Mouse (Mus musculus): ENCODE data around the gene Hoxa1. TPM values are rescaled to one million over a fixed set of nuclear protein-coding genes. Genes with fewer than 3 reads are reported as not detected.

Gene Hoxa1
- total RNA-seq, 1 experiment from 2014 or later, result 0.76 TPM

DNA sequence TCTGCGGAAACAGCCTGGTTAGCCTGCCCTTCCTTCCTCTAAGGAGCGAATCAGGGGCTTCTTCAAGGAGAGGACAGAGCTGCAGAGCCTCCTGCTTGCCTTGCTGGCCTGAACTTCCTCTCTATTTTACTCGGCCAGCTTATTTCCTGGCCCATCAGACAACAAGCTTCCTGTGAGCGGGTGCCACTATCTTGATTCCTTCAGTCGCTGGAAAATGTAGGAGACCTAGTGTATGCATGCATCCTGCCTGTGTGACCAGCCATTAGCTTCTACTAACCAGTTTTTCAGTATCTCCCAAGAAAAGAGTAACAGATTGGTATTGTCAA, 12.7 kb upstream of the Hoxa1 start:
- DNase-seq, result no peak

DNA sequence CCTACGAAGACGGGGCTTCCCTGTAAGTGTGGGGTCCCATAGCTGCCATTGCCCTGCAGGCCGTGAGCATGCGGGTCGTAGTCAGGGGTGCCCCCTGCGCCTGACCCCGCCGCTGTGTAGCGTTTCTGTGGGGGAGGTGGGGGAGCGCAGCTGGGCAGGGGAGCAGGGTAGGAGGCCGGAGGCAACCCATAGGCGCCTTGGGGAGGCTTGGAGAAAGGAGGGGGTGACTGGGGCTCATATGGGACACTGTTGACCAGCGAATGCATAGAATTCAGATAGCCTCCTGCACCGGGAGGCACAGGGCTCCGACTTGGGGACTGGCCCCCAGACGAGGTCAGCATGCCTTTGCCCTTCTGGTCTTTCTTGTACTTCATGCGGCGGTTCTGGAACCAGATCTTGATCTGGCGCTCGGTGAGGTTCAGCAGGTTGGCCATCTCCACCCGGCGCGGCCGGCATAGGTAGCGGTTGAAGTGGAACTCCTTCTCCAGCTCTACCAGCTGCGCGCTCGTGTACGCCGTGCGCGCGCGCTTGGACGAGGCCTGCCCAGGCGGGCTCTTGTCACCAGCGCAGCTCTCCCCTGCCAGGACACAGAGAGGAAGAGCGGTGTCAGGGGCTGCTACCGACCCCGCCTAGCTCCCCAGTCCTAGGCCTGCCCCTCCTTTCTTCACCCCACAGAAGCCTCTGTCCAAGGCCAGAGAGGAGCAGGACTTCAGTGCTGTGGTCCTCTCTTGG, 12.2 kb upstream of the Hoxa1 start:
- DNase-seq, result peak; percentile 48

DNA sequence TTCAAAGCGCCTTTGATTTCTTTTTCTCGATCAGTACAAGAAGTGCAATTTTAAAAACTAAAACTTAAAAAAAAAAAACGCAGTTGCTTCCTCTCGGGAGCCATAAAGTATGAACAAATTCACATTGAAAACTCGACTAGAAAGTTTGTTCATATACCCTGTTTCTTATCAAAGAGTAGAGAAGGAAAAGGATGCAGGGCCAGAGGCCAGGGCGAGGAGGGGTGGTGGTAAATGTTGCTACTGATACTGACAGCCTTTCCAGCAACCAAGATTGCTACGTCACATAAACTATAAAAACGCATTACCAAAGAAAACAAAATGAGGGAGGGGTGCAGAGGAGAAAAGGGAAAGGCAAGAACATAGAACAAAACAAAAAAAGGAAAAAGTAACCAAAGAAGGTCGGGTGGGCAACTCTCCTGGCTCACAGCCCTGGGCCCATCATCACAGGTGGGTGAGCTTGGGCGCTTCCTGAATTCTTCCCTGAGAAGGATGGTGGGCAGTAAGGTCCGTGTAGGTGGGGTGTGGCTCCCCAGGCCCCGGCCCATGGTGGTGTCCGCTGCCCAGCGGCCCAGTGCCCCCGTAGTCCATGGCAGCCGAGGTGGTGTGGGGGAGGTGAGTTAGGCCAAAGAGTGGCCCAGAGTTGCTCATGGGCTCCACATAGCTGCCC, 11.5 kb upstream of the Hoxa1 start:
- DNase-seq, result no peak

DNA sequence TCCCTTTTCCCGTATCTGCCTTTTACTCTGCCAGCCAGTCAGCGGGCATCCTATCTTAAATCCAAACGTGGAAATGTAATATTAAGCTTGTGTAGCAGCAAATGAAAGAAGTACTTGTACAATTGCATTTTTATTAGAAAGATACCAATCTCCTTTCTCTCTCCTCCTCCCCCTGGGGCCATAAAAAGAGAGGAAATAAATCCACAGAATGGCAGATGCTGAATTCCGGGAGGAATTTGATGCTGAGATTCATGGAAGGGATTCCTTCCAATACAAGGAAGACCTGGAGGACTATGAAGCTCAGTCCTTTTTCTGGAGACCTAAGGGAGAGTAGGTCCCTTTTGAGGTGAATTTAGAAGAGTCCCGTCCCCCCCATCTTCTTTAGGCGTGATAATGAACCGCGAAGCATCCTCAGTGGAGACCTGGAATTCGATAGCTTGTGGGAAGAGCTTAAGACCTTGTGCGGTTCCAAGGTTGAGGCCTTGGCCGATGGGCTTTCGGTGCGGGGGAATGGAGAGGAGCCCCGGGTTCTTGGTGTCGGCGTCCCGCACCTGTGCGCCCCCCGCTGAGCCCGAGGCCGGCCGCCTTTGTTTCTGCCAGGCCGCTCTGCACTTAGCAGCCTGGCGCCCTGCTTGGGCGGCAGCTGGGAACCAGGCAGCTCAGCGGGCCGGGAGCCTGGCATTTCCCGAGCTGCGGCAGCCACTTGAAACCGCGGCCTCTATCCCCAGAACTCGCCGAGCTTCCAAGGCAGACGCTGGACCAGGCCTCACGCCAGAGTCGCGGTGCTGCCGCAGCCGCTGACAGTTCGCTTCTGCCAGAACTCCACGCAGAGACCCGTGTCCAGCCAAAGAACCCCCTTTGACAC, 10.3 kb upstream of the Hoxa1 start:
- peak; percentile 57 for DNase-seq

GRCm38 (mm10) chr6:52167736-52168161, 9.6 kb upstream of the Hoxa1 start:
- DNase-seq, result no peak

GRCm38 (mm10) chr6:52167176-52167575, 9.1 kb upstream of the Hoxa1 start:
- DNase-seq, result no peak

GRCm38 (mm10) chr6:52166431-52167077, 8.4 kb upstream of the Hoxa1 start:
- DNase-seq, result no peak

GRCm38 (mm10) chr6:52165441-52166370, 7.6 kb upstream of the Hoxa1 start:
- peak; percentile 56 for DNase-seq

GRCm38 (mm10) chr6:52164626-52165440, 6.7 kb upstream of the Hoxa1 start, which contains the start of gene Hoxa2:
TSS of gene Hoxa2 (minus strand) at chr6:52164831.
- DNase-seq, result peak; percentile 45

GRCm38 (mm10) chr6:52164051-52164625, 6.0 kb upstream of the Hoxa1 start:
- DNase-seq, result peak; percentile 36

- DNase-seq, result no peak
Measured at GRCm38 (mm10) chr6:52163366-52164031, 5.4 kb upstream of the Hoxa1 start.

DNA sequence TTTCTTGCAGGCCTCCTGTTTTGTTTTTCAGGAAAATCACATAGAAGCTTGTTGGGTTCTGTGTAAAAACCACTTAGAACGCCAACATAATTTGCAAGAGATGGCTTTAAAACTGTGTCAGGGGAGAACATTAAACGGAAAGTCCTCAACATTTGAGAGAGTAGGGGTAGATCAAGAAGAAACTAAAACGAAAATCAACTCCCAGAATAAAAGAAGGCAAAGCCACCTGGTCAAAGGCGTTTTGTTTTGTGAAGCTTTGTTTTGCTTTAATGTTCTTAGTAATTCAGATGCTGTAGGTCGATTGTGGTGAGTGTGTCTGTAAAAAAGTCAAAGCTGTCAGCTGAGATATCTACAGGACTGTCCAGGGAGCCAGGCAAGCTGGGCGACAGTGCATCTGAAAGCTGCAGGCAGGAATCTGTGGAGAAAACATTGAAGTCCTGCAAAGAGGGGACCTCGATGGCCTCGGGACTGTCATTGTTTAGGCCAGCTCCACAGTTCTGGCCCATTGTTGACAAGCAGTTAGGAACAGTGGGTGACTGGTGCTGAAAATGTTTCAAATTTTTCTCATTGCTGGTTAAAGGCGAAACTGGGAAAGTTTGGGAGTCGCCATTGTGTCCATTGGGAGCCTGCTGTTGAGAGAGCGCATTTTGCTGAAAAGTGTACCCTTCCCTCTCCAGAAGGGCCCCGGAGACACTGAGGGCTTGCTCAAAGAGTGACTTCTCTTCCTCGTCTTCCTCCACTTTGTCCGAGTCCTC, 4.7 kb upstream of the Hoxa1 start:
- no peak for DNase-seq

DNA sequence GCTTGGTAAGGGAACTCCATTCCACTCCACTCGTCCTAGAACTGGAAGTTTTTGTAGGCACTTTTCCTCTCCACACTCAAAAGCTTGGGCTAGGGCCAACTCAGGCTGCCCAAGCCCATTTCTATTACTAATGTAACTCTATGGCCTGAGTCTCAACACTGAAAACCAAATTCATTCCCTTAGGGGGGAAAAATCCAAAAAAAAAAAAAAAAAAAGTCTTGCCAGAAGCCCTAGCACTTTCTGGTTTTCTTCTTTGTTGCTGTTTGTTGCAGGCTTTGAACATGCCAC, 3.9 kb upstream of the Hoxa1 start:
- DNase-seq, result no peak

GRCm38 (mm10) chr6:52161336-52162092, 3.4 kb upstream of the Hoxa1 start:
- DNase-seq, result no peak

DNA sequence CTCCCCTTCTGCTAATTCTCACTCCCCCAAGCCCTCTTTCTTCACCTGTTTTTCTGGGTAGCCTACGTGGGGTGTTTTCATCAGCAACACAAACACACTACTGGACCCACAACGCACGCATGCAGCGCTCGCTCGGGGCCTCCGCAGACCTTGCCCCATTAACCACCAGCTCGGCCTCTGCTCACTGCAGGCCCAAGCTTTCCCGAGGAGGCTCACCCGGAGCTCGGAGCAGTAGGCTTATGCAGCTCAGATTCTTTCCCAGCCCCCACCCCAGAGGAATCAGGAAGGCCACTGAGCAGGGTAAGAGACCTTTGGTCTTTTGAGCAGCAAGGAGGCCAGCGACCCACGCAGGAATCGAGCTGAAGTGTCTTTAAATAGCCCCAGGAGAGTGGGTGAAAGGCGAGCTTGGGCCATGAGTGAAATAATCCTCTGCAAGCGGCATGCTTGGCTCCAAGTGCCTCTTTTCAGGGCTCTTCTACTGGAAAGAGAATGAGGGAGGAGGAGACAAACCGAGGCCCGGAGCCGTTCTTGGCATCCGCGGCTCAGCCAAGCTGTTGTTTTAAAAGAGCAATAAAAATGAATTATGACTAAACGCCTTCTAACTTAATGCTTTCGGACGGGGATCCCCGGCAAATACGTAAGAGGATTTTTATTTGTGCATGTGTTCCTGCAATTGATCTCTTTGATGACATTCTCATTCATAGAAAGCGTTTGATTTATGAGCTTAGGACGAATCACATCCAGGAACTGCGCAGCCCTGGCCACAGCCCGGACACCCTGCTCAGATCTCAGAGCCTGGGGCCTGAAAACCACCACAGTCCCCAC, 2.6 kb upstream of the Hoxa1 start:
- peak; percentile 52 for DNase-seq

DNA sequence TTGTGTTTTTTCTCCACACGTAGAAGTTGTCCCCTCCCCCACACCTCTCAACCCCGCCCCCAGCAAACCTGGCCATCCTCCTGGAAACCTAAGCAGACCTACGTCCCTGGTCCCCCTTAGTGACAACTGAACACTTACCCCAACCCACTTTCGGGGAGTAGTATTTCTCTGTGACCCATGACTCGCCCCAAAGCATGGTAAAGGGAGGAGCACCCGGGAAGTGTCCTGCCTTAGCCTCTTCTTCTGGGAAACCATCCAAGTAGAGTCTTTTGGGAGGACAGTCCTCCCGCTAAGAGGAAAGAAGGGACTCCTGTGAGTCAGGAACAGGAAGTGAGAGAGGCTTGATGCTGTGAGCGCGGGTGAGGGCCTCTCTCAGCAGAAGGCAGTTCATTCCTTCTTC, 1.9 kb upstream of the Hoxa1 start:
- no peak for DNase-seq

- peak; percentile 45 for DNase-seq
Measured at GRCm38 (mm10) chr6:52159164-52159761, 1.1 kb upstream of the Hoxa1 start.
